Mouse (Mus musculus) limb, embryonic 12.5 days (tissue): ENCODE measurements at regions not wholly inside any gene's neighbourhood (a gene's known extent, or its start where the extent isn't known, plus 50 kb on each side); places are given as distances from the start of the nearest gene placed in this dataset.

ENCODE experiments used
- ATAC-seq: fragments of 200-750 bp; cut with Nextera tagmentation; 2 replicates; pipeline ENCODE4 v1.8.0; 2017; ENCODE audit warnings: low read depth, moderate TSS enrichment; ENCODE audit not compliant: insufficient number of reproducible peaks, insufficient read depth, low FRiP score, low TSS enrichment
- H3K27ac ChIP-seq: fragments of 300-500 bp; sonication (generic); 2 replicates; pipeline ENCODE4 v1.5.1; 2016; ENCODE audit warnings: mild to moderate bottlenecking, moderate library complexity
- H3K27me3 ChIP-seq: fragments of 300-500 bp; sonication (generic); 2 replicates; pipeline ENCODE4 v1.6.1; 2016; ENCODE audit warnings: mild to moderate bottlenecking, moderate library complexity
- H3K36me3 ChIP-seq: fragments of 300-500 bp; sonication (generic); 2 replicates; pipeline ENCODE4 v1.6.1; 2016; ENCODE audit warnings: mild to moderate bottlenecking, moderate library complexity
- H3K4me1 ChIP-seq: fragments of 300-500 bp; sonication (generic); replicated peaks from 2 replicates; pipeline ENCODE4 v1.6.1; 2016
- H3K4me2 ChIP-seq: fragments of 300-500 bp; sonication (generic); 2 replicates; pipeline ENCODE4 v1.6.1; 2016; ENCODE audit warnings: mild to moderate bottlenecking, moderate library complexity
- H3K4me3 ChIP-seq: fragments of 300-500 bp; sonication (generic); replicated peaks from 2 replicates; pipeline ENCODE4 v1.5.1; 2016; ENCODE audit warnings: mild to moderate bottlenecking
- H3K9ac ChIP-seq: fragments of 300-500 bp; sonication (generic); replicated peaks from 2 replicates; pipeline ENCODE4 v1.6.1; 2016; ENCODE audit warnings: mild to moderate bottlenecking, moderate library complexity
- H3K9me3 ChIP-seq: fragments of 300-500 bp; sonication (generic); 2 replicates; pipeline ENCODE4 v1.6.1; 2016; ENCODE audit warnings: mild to moderate bottlenecking, moderate library complexity
- WGBS: fragments of 180-500 bp; shearing (Covaris S2); methylation state at CpG from one replicate; pipeline ENCODE4 v1.1.7; 2016; 5-methylcytosine and 5-hydroxymethylcytosine counted together

DNA sequence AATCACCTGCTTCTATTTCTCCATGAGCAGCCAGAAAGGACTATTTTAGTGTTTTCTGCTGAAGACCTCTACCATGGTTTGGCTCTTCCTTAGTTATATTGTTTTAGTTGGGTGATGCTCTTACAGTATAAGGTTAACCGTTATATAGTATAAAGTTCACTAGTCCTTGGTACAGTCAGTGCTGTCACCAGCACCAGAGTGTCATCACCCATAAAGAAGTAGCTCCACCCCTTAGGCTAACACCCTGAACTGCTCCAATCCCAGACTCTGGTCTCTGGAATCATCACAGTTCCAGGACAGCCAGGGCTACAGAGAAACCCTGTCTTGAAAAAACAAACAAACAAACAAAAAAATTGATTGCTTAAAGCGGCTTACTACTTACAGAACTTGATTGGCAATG lies 77.2 kb upstream of the Sgk1 start:
- no peaks in the 10 kb centered on the region for H3K36me3 ChIP-seq
- no peak for ATAC-seq
- no peak overlapping the region for H3K4me3 ChIP-seq
- H3K4me1 ChIP-seq = peaks cover 10% of the 10 kb centered on the region
- H3K27ac ChIP-seq = no peak overlapping the region
- no peaks in the 10 kb centered on the region for H3K27me3 ChIP-seq
- H3K9ac ChIP-seq = no peak overlapping the region
- H3K9me3 ChIP-seq = no peaks in the 10 kb centered on the region
- H3K4me2 ChIP-seq = no peak overlapping the region
- WGBS = 84% methylated on average over 2 of the region's 2 CpGs

DNA sequence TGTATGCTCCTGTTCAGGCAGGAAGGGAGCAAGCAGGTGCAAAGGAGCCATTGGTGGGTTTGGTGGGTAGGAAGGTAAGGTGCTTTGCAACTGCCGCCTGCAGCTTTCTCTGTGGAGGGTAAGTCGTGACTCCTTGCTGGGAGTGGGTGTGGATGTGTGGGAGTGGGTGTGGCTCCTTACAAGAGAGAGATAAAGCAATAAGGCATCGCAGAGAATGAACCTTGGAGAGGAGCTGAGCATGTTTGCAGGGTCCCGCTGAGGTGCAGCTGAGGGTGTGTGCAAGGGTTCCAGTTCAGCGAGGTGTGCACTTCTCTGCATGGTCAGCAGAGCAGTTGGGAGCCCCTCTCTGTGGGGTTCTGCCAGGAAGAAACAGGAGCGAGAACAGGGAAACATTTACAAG lies 76.4 kb upstream of the Sgk1 start:
- H3K4me3 ChIP-seq = no peak overlapping the region
- H3K9ac ChIP-seq = no peak overlapping the region
- H3K9me3 ChIP-seq = no peaks in the 10 kb centered on the region
- no peak overlapping the region for H3K4me2 ChIP-seq
- no peaks in the 10 kb centered on the region for H3K36me3 ChIP-seq
- H3K27me3 ChIP-seq = no peaks in the 10 kb centered on the region
- H3K27ac ChIP-seq = no peak overlapping the region
- 56% methylated on average over 6 of the region's 6 CpGs for WGBS
- peaks cover 7% of the 10 kb centered on the region for H3K4me1 ChIP-seq
- ATAC-seq = no peak

DNA sequence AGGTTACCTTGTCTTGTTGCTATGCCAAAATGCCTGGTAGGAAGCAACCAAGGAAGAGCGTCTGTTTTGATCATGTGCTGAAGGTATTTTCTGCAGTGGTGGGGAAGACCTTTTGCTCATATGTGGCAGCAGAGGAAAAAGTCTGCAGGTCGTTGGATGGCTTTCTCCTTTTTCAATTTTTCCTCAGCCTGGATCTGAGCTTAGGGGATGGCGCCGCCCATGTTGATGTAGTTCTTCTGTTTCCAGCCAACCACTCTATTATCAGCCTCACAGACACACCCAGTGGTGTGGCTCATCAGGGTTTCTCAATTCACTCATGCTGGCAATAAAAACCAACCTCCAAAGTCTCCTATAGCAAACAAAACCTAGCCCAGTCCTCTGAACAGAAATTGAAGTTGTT lies 75.3 kb upstream of the Sgk1 start:
- H3K36me3 ChIP-seq = no peaks in the 10 kb centered on the region
- no peaks in the 10 kb centered on the region for H3K27me3 ChIP-seq
- no peak overlapping the region for H3K9ac ChIP-seq
- ATAC-seq = no peak
- no peak overlapping the region for H3K27ac ChIP-seq
- 92% methylated on average over 4 of the region's 4 CpGs for whole genome bisulfite sequencing
- no peak overlapping the region for H3K4me2 ChIP-seq
- no peaks in the 10 kb centered on the region for H3K9me3 ChIP-seq
- H3K4me1 ChIP-seq = peaks cover 5% of the 10 kb centered on the region
- no peak overlapping the region for H3K4me3 ChIP-seq

DNA sequence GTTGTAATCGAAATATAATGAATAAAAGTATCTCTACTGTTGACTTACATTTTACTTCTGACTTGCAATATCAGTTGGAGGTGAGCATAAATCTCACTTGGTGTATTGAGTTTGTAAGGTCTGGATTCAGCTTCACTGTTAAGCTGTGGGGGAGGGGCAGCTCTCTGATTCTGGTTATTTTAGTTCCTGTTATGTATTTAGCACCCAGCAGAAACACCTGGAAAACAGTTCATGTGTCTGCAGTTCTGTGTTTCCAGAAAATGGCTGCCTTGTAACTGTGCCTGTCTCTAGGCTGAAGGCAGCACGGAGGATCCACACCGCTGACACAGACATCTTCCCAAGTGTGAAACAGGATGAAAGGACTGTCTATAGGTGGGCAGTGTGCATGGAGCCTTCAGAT lies 62.3 kb upstream of the Sgk1 start:
- no peak overlapping the region for H3K9ac ChIP-seq
- ATAC-seq = peak; percentile 31; the same call in 1 of the 2 replicates
- no peak overlapping the region for H3K4me3 ChIP-seq
- H3K9me3 ChIP-seq = no peaks in the 10 kb centered on the region
- 80% methylated on average over 3 of the region's 3 CpGs for WGBS
- no peak overlapping the region for H3K27ac ChIP-seq
- no peaks in the 10 kb centered on the region for H3K27me3 ChIP-seq
- no peak overlapping the region for H3K4me2 ChIP-seq
- peaks cover 10% of the 10 kb centered on the region; the same call in 1 of the 2 replicates for H3K4me1 ChIP-seq
- no peaks in the 10 kb centered on the region for H3K36me3 ChIP-seq

DNA sequence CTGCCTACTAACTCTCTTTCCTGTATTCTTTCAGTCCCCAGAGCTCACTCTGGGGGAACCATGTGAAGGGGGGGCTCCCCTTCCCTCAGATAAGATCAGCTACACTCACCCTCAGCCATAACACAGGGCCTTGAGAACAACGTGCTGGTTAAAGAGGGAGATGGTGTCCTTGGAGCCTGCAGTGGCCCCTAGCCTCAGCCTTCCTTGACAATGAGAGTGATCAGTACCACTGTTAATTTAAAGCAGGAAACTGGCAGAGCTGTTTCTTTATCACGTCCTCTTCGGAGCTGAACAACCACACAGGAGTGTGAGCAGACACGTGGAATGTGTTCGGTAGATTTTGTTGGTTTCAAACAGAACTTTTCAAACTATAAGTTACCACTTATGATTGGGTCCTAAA lies 60.6 kb upstream of the Sgk1 start:
- no peaks in the 10 kb centered on the region for H3K36me3 ChIP-seq
- H3K4me2 ChIP-seq = no peak overlapping the region
- peaks cover 18% of the 10 kb centered on the region for H3K4me1 ChIP-seq
- H3K4me3 ChIP-seq = no peak overlapping the region
- H3K27ac ChIP-seq = no peak overlapping the region
- no peaks in the 10 kb centered on the region for H3K27me3 ChIP-seq
- H3K9ac ChIP-seq = no peak overlapping the region
- no peak for ATAC-seq
- no peaks in the 10 kb centered on the region for H3K9me3 ChIP-seq
- WGBS = 51% methylated on average over 5 of the region's 5 CpGs

DNA sequence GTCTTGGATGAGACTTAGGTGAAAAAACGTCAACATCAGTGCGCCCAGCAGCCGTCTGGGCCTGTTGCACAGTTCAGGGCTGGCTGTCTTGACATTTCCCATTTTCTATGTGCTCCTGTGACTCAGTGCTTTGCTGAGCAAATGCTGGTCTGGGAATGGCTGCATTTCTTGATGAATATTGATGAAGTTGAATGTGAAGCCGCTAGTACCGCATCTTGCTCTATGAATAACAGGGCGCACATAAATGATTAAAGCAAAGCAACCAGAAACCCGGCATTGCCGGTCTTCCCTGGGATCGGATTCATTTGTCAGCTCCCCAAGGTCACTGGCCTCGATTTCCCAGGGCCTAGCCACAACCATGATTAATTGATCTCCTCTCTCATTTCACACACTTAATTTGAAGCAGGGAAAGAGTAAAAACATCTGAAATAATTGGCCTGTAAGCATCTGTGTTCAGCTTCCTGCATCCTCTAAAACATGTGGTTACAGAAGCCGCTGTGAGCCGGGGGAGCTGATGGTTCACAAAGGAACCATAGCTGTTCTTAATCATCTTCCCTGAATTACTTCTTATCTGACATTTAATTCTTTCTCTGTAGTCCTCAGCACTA lies 57.5 kb upstream of the Sgk1 start:
- 27% methylated on average over 12 of the region's 12 CpGs for WGBS
- ATAC-seq = no peak
- no peaks in the 10 kb centered on the region for H3K9me3 ChIP-seq
- no peaks in the 10 kb centered on the region for H3K27me3 ChIP-seq
- peaks cover 27% of the 10 kb centered on the region for H3K4me1 ChIP-seq
- H3K4me3 ChIP-seq = no peak overlapping the region
- 0 out of 2 replicates have a peak overlapping the region, but pooled peaks have one; percentile 12 for H3K27ac ChIP-seq
- no peak overlapping the region for H3K4me2 ChIP-seq
- H3K9ac ChIP-seq = no peak overlapping the region
- no peaks in the 10 kb centered on the region for H3K36me3 ChIP-seq

DNA sequence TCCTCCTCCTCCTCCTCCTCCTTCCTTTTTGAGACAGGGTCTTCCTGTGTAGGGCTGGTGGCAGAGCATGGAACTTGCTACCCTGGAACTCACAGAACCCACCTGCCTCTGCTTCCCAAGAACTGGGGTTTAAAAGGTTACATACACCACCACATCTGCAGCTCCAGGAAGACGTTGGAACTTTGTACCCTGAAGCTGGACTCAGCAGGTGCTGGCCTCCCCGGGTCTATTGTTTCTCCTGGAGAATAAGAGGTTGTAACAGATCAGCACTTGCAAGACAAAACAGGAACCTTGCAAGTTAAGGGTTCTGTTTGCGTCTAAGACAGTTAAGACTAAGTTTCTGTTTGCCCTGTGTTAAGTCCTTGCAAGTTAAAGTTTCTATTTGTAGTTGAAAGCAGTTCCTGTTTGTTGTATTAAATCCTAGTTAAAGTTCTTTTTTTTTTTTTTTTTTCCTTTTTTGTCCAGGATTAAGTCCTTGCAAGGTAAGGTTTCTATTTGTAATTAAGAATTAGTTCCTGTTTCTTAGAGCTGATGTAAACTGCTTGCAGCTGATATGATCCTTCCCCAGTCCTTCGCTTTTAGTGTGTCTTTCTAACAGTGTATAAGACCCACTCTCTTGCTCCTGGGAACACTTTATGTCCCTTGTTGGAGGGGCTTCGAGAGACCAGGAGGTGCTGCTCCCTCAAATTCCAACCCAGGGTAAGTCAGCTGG lies 55.0 kb upstream of the Sgk1 start:
- Histone ChIP-seq H3K4me1 (peaks cover 22% of the 10 kb centered on the region), H3K27me3 (no peaks in the 10 kb centered on the region), H3K9ac (no peak overlapping the region), H3K9me3 (no peaks in the 10 kb centered on the region), H3K4me3 (no peak overlapping the region), H3K27ac (no peak overlapping the region), H3K4me2 (no peak overlapping the region), H3K36me3 (no peaks in the 10 kb centered on the region)
- WGBS = 56% methylated on average over 5 of the region's 5 CpGs
- no peak for ATAC-seq

DNA sequence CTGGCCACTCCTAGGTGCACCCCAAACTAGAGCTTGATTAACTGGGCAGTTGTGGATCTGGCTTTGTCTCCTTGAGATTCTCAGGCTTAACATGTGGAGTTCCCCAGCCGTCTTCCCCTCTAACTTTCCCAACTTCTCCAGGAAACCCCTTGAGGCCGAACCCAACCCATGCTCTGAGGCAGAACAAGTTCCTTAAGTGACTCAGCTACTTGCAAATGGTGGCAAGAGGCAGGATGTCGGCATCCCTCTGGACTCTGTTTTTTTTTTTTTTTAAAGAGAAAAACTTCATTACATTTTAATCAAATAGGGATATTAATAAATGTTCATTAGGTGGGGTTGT lies 54.5 kb upstream of the Sgk1 start:
- Histone ChIP-seq H3K9me3 (no peaks in the 10 kb centered on the region), H3K9ac (no peak overlapping the region), H3K4me2 (no peak overlapping the region), H3K4me1 (peaks cover 22% of the 10 kb centered on the region), H3K27ac (no peak overlapping the region), H3K36me3 (no peaks in the 10 kb centered on the region), H3K4me3 (no peak overlapping the region), H3K27me3 (no peaks in the 10 kb centered on the region)
- 73% methylated on average over 3 of the region's 3 CpGs for WGBS
- ATAC-seq = no peak

DNA sequence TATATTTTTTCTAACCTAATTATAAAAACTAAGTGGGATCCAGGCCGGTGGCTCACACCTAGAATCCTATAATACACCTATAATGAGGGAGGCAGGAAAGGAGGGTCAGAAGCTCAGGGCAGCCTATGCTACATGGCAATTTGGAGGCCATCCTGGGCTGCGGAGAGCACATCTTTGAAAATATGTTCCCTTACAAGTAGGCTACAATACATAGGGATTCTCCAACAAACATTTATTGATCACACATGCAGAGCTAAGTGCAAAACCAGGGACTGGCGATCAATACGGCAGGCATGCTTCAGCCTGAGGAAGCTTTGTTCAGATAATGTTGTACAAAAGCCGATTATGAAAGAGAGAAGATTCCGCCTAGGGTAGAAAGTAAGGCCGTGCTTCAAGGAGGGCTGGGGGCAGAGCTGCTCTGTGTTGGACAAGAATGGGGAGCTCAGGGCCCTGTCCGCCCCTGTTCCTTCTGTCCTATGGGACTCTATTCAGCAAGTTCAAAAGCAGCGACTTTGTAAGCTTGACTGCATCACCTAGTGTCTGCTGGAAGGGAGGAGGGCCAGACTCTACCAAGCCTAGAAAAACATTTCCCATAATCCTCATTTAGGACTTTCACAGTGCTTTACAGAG lies 53.4 kb upstream of the Sgk1 start:
- peaks cover 22% of the 10 kb centered on the region for H3K4me1 ChIP-seq
- H3K27me3 ChIP-seq = no peaks in the 10 kb centered on the region
- no peak overlapping the region for H3K27ac ChIP-seq
- H3K4me3 ChIP-seq = no peak overlapping the region
- no peaks in the 10 kb centered on the region for H3K36me3 ChIP-seq
- no peaks in the 10 kb centered on the region for H3K9me3 ChIP-seq
- H3K4me2 ChIP-seq = no peak overlapping the region
- H3K9ac ChIP-seq = no peak overlapping the region
- 76% methylated on average over 9 of the region's 9 CpGs for WGBS
- ATAC-seq = no peak

DNA sequence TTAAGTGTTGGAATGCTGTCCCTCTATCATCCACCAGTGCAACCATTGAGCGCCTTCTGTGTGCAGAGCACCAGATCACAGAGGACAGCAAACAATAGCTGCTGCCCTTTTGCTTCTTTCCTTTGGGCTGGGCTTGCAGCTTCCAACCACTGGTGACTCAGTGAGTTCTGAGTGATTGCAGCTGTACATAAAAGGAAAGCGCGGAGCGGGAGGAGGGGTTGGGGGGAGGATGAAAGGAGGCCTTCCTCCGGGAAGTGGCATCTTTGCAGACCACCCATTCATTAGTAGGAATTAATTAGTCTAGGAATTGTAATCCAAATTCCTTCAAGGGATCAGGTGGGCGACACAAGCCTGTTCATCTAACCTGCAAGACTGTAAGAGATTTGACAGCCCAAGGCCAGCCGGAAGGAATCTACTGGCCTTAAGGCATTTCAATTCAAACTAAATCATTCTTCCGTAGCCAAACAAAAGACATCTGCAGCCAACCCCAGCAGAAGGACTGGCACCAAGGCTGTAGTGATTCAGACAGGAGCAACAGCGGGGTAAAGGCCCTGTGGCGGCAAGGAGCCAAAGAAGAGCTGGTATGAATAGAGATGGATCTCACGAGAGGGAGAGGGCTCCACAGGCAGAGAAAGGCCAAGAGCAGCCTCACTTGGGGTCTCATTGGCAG lies 52.8 kb upstream of the Sgk1 start:
- peaks cover 21% of the 10 kb centered on the region for H3K4me1 ChIP-seq
- ATAC-seq = no peak
- no peaks in the 10 kb centered on the region for H3K27me3 ChIP-seq
- H3K9ac ChIP-seq = no peak overlapping the region
- no peaks in the 10 kb centered on the region for H3K9me3 ChIP-seq
- H3K4me2 ChIP-seq = no peak overlapping the region
- H3K4me3 ChIP-seq = no peak overlapping the region
- 37% methylated on average over 11 of the region's 11 CpGs for WGBS
- H3K36me3 ChIP-seq = no peaks in the 10 kb centered on the region
- H3K27ac ChIP-seq = no peak overlapping the region

DNA sequence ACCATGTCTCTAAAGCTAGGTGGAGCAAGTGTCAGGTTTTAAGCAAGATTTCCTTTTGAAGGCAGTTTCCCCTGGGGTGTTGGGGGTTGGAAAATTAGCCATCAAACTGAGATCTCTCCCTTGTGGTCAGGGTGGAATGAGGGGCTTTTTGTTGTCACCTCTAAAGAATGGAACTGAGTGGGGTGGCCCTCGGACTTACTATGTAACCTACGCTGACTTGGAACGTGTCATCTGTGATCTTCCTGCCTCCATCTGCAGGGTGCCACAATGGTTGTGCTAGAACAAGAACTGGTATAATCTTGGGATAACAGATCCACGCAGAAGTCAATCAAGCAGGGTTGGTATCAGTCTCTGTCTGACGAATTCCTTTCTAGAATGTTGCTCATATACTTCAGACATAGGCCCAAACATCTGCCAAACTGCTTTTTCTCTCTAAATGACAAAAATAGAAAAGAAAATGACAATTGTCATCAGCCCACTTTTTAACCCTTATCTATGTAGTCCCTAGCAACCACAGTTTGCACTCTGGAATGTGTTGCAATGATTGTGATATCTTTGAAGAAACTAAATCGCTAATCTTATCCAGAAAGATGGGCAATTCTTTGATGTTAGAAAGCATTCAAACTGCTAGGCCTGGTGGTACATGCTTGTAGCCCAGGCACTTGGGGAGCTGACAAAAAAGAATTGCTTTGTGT lies 50.8 kb upstream of the Sgk1 start:
- no peak for ATAC-seq
- WGBS = 86% methylated on average over 6 of the region's 6 CpGs

More for the DNA sequence above, 50.8 kb upstream of the Sgk1 start:
- Histone ChIP-seq H3K27ac (no peak overlapping the region), H3K36me3 (no peaks in the 10 kb centered on the region), H3K9me3 (no peaks in the 10 kb centered on the region), H3K27me3 (no peaks in the 10 kb centered on the region), H3K9ac (no peak overlapping the region), H3K4me1 (peaks cover 15% of the 10 kb centered on the region), H3K4me3 (no peak overlapping the region), H3K4me2 (no peak overlapping the region)
